Mouse (Mus musculus): ENCODE measurements around the gene Basp1. TPM values are rescaled to one million over a fixed set of nuclear protein-coding genes. Genes with fewer than 3 reads are reported as not detected.

The Basp1 gene
- polyA plus RNA-seq, 1 experiment = 6.5 TPM

DNA sequence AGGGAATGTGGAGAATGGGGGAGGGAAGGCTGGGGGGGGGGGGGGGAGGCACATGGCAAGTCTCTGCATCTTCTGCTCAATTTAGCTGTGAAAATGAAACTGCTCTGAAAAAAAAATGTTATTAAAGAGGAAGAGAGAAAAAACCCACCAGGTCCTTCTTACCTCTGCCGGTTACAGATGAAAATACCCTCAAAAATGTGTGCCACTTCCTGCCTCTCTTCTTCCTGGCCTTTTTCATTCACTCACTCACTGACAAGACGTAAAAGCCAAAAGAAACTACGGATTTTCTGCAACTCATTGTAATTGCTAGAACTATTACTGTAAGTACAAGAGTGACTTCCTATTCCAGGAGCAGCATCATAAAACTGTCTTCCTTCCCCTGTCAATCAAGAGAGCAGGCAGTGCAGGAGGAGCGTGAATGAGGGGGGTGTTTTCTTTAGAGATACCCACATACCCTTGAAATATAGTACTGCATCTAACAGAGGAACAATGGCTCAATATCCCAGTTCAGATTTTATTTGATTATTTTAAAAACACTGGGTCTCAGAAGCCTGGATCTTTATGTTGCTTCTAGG lies 21.0 kb downstream of the Basp1 start:
- H3K4me3 ChIP-seq (replicated peaks; ENCODE audit: control insufficient read depth, low read depth, low read length) = no peak overlapping the region
- H3K4me1 ChIP-seq (ENCODE audit: control insufficient read depth, insufficient read depth, low read length) = peaks cover 1% of the 10 kb centered on the region; the same call in 1 of the 2 replicates
- TF ChIP-seq POLR2A (IDR thresholded peaks at IDR 0.05; ENCODE audit: borderline replicate concordance, control insufficient read depth, low read depth, low read length) = no peak
- no peak for TF ChIP-seq CTCF (IDR thresholded peaks at IDR 0.05; ENCODE audit: control insufficient read depth, insufficient read depth, low read length)
- H3K27ac ChIP-seq (ENCODE audit: control insufficient read depth, insufficient read depth, low read depth, low read length, poor library complexity) = no peak overlapping the region
- 2% methylated on average over 4 of the region's 4 CpGs for WGBS

DNA sequence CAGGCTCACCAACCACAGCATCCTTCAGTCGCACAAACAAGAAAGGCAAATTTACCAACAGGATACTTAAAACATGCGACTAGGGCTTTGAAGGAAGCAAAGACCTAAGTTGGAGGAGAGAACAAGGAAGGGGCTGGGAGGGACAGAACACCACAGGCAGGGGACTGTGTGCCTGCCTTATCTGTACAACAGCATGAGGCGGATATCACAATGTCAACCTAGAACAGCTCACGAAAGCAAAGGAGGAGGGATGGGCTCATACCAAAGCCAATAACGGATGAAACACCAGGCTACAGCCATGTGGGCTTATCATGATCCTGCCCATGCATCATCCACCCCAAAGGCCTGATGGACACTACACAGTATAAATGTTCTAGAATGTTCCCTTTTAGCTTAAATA lies 22.4 kb downstream of the Basp1 start:
- H3K4me3 ChIP-seq (replicated peaks; ENCODE audit: control insufficient read depth, low read depth, low read length) = no peak overlapping the region
- peaks cover 1% of the 10 kb centered on the region; the same call in 1 of the 2 replicates for H3K4me1 ChIP-seq (ENCODE audit: control insufficient read depth, insufficient read depth, low read length)
- no peak overlapping the region for H3K27ac ChIP-seq (ENCODE audit: control insufficient read depth, insufficient read depth, low read depth, low read length, poor library complexity)
- 61% methylated on average over 5 of the region's 5 CpGs for WGBS
- no peak for TF ChIP-seq CTCF (IDR thresholded peaks at IDR 0.05; ENCODE audit: control insufficient read depth, insufficient read depth, low read length)
- no peak for TF ChIP-seq POLR2A (IDR thresholded peaks at IDR 0.05; ENCODE audit: borderline replicate concordance, control insufficient read depth, low read depth, low read length)

DNA sequence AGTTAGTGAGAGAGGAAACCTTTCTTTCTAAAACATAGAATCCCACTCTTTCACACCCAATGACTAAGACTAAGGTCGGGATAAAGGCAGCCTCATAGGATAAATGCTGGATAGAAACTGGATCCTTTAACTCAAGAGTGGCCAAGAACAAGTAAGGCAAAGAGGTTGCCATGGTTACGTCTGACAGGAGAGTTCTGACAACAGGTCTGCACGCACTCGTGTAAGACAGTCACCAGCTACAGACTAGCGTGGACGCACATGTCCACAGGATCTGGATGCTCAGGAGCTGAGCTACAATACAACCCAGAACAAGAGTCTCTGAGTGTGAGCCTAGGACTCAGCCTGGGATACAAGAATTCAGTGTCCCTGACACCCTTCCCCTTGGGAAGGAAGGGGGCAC lies 26.0 kb downstream of the Basp1 start:
- WGBS = 87% methylated on average over 6 of the region's 6 CpGs
- Histone ChIP-seq H3K4me3 (replicated peaks; ENCODE audit: control insufficient read depth, low read depth, low read length) (no peak overlapping the region), H3K27ac (ENCODE audit: control insufficient read depth, insufficient read depth, low read depth, low read length, poor library complexity) (no peak overlapping the region), H3K4me1 (ENCODE audit: control insufficient read depth, insufficient read depth, low read length) (peaks cover 1% of the 10 kb centered on the region; the same call in 1 of the 2 replicates)
- TF ChIP-seq CTCF (IDR thresholded peaks at IDR 0.05; ENCODE audit: control insufficient read depth, insufficient read depth, low read length) = no peak
- TF ChIP-seq POLR2A (IDR thresholded peaks at IDR 0.05; ENCODE audit: borderline replicate concordance, control insufficient read depth, low read depth, low read length) = no peak

DNA sequence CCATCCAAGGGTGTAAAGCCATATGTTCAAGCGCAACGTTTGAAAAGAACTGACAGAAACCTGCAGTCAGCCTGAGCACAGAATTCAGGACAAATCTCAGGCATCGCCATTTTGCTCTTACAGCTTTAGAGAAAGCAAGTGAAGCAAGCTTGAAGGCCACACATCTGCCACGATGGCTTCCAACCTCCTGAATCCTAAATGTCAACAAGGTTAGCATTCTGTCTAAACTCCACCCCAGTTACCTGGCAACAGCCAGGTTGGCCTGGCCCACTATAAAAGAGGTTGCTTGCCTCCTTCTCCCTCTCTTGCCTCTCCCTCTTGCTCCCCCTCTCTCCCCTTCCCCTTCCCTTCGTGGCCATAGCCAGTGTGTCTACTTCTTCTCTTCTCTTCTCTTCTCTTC lies 33.5 kb downstream of the Basp1 start:
- H3K27ac ChIP-seq (ENCODE audit: control insufficient read depth, insufficient read depth, low read depth, low read length, poor library complexity) = no peak overlapping the region; the same call in 1 of the 2 replicates
- 84% methylated on average over 5 of the region's 5 CpGs for WGBS
- no peak for TF ChIP-seq CTCF (IDR thresholded peaks at IDR 0.05; ENCODE audit: control insufficient read depth, insufficient read depth, low read length)
- no peak for TF ChIP-seq POLR2A (IDR thresholded peaks at IDR 0.05; ENCODE audit: borderline replicate concordance, control insufficient read depth, low read depth, low read length)
- H3K4me1 ChIP-seq (ENCODE audit: control insufficient read depth, insufficient read depth, low read length) = no peaks in the 10 kb centered on the region
- no peak overlapping the region for H3K4me3 ChIP-seq (replicated peaks; ENCODE audit: control insufficient read depth, low read depth, low read length)

DNA sequence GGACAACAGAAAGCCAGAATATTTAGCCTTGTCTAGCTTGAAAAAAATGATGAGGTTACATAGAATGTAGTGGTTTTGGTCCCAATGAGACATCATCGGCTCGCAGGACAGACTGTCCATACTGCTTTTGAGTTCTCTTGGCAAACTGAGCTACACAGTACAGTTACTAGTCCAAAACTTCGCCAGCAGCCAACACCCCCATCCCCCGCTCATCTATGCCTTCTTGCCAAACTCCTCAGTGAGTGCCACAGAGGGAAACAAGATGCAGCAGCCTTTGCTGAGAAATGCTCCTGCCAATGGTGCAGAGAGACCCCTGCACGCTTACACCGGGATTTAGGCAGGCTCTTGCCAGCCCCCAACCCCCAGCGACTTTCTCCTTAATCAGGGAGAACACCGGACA lies 34.9 kb downstream of the Basp1 start:
- no peaks in the 10 kb centered on the region for H3K4me1 ChIP-seq (ENCODE audit: control insufficient read depth, insufficient read depth, low read length)
- TF ChIP-seq CTCF (IDR thresholded peaks at IDR 0.05; ENCODE audit: control insufficient read depth, insufficient read depth, low read length) = no peak
- no peak for TF ChIP-seq POLR2A (IDR thresholded peaks at IDR 0.05; ENCODE audit: borderline replicate concordance, control insufficient read depth, low read depth, low read length)
- H3K4me3 ChIP-seq (replicated peaks; ENCODE audit: control insufficient read depth, low read depth, low read length) = no peak overlapping the region
- WGBS = 91% methylated on average over 8 of the region's 8 CpGs
- no peak overlapping the region for H3K27ac ChIP-seq (ENCODE audit: control insufficient read depth, insufficient read depth, low read depth, low read length, poor library complexity)

DNA sequence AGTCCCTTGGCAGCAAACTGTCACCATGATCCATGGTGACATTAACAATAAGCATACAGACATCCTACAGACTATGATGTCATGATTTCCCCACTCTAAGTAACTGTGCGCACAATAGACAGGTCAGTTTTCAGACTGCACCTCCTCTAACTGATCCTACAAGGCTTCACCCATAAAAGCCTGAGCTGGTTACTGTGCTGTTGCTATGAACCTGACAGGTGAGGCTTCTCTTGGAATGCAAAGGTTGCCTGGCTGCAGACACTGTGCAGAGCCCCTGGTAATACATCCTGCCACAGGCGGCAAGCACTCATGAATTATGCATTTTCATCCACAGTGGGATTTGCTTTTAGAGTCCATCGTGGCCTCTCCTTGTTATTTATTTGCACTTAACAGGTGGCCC lies 36.6 kb downstream of the Basp1 start:
- Histone ChIP-seq H3K4me1 (ENCODE audit: control insufficient read depth, insufficient read depth, low read length) (no peaks in the 10 kb centered on the region), H3K27ac (ENCODE audit: control insufficient read depth, insufficient read depth, low read depth, low read length, poor library complexity) (no peak overlapping the region), H3K4me3 (replicated peaks; ENCODE audit: control insufficient read depth, low read depth, low read length) (no peak overlapping the region)
- WGBS = 83% methylated on average over 3 of the region's 3 CpGs
- TF ChIP-seq POLR2A (IDR thresholded peaks at IDR 0.05; ENCODE audit: borderline replicate concordance, control insufficient read depth, low read depth, low read length) (no peak), CTCF (IDR thresholded peaks at IDR 0.05; ENCODE audit: control insufficient read depth, insufficient read depth, low read length) (no peak)

DNA sequence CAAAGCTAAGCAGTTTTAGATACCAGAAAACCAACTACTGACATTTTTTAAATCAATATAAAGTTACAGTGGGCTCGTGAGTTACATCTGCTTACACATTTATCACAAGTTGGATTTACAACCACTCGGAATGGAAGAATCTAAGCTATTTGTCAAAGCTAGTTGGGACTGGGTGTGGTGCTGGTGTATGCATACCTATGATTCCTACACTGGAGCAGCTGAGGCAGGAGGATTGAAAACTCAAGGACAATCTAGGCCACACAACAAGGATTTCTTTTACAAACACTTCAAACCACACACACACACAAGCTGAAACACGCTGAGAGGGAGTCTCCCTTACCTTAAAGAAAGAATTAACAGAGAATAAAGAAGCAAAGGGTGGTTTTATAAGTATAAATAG lies 40.1 kb downstream of the Basp1 start:
- TF ChIP-seq POLR2A (IDR thresholded peaks at IDR 0.05; ENCODE audit: borderline replicate concordance, control insufficient read depth, low read depth, low read length) (no peak), CTCF (IDR thresholded peaks at IDR 0.05; ENCODE audit: control insufficient read depth, insufficient read depth, low read length) (no peak)
- H3K27ac ChIP-seq (ENCODE audit: control insufficient read depth, insufficient read depth, low read depth, low read length, poor library complexity) = no peak overlapping the region
- WGBS = 82% methylated on average over 3 of the region's 3 CpGs
- H3K4me1 ChIP-seq (ENCODE audit: control insufficient read depth, insufficient read depth, low read length) = no peaks in the 10 kb centered on the region
- H3K4me3 ChIP-seq (replicated peaks; ENCODE audit: control insufficient read depth, low read depth, low read length) = no peak overlapping the region

DNA sequence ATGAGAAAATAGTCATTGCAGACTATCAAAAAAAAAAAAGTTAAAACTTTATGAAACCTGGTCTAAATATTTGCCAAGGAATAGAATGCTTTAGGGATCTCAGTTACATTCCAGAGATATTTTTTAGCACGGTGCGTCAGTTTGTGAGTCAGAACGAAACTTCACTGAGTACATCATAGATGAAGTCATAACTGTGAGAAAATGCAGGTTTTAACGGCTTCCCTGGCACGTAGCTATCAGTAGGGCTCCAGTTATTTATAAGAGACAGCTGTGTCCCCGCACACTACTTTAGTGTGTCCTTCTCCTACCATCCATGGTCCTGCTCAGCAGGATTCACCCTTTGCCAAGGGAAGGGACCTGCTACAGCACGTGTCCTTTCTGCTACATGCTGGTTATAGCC lies 44.0 kb downstream of the Basp1 start:
- Histone ChIP-seq H3K4me1 (ENCODE audit: control insufficient read depth, insufficient read depth, low read length) (no peaks in the 10 kb centered on the region; the same call in 1 of the 2 replicates), H3K4me3 (replicated peaks; ENCODE audit: control insufficient read depth, low read depth, low read length) (no peak overlapping the region), H3K27ac (ENCODE audit: control insufficient read depth, insufficient read depth, low read depth, low read length, poor library complexity) (no peak overlapping the region)
- TF ChIP-seq CTCF (IDR thresholded peaks at IDR 0.05; ENCODE audit: control insufficient read depth, insufficient read depth, low read length) (no peak), POLR2A (IDR thresholded peaks at IDR 0.05; ENCODE audit: borderline replicate concordance, control insufficient read depth, low read depth, low read length) (no peak)
- WGBS = 83% methylated on average over 7 of the region's 7 CpGs

DNA sequence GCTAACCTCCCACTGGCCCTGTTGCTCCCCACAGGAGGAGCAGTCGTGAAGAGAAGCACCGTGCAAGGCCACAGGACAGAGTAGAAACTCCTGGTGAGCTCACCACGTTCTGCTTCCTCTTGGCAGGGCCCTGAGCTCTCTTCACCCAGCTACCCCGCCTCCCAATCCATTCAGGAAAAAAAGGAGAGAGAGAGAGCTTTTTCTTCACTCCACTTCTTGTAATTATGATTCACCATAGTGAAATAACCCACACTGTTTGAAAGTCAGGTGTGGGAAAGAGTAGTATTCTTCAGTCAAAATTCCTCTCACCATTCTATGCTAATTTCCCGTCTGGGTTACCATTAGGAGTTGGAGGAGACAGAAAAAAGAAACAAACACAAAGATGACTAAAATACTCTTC lies 48.1 kb downstream of the Basp1 start:
- 58% methylated on average over 5 of the region's 5 CpGs for WGBS

More for the DNA sequence above, 48.1 kb downstream of the Basp1 start:
- TF ChIP-seq CTCF (IDR thresholded peaks at IDR 0.05; ENCODE audit: control insufficient read depth, insufficient read depth, low read length) (no peak), POLR2A (IDR thresholded peaks at IDR 0.05; ENCODE audit: borderline replicate concordance, control insufficient read depth, low read depth, low read length) (no peak)
- no peak overlapping the region for H3K4me3 ChIP-seq (replicated peaks; ENCODE audit: control insufficient read depth, low read depth, low read length)
- no peak overlapping the region for H3K27ac ChIP-seq (ENCODE audit: control insufficient read depth, insufficient read depth, low read depth, low read length, poor library complexity)
- H3K4me1 ChIP-seq (ENCODE audit: control insufficient read depth, insufficient read depth, low read length) = no peaks in the 10 kb centered on the region; the same call in 1 of the 2 replicates
